Mouse (Mus musculus): ENCODE results near the gene Bax. TPM values are rescaled to one million over a fixed set of nuclear protein-coding genes. Genes with fewer than 3 reads are reported as not detected.
"Not testable (repeated sequence)": the region's sequence is repeated elsewhere in the genome, so short reads cannot be mapped to it uniquely, and the experiment has no call there.

The Bax gene
- total RNA-seq, 2 experiments from 2014 or later: 14.2 to 16.6 TPM

GRCm38 (mm10) chr7:45482166-45482565 is 15.5 kb upstream of the Bax start:
- DNase-seq (ENCODE audit: low spot score): no peak

- peak; percentile 76 for DNase-seq (ENCODE audit: low spot score)
Observed at GRCm38 (mm10) chr7:45481374-45481927, 14.8 kb upstream of the Bax start, which contains the start of gene Tulp2. Gene Tulp2 (plus strand): TSS chr7:45481877.

DNA sequence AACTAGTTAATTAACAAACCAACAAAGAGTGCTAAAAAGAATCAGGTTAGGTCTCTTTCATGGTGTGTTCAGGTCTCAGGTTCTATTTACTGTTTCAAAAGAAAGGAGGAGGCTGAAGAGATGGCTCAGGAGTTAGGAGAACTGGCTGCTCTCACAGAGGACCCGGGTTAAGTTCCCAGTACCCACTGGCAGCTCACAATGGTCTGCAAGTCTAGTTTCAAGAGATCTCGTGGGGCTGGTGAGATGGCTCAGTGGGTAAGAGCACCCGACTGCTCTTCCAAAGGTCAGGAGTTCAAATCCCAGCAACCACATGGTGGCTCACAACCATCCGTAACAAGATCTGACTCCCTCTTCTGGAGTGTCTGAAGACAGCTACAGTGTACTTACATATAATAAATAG is 13.6 kb upstream of the Bax start:
- not testable (repeated sequence) for DNase-seq (ENCODE audit: low spot score)

DNA sequence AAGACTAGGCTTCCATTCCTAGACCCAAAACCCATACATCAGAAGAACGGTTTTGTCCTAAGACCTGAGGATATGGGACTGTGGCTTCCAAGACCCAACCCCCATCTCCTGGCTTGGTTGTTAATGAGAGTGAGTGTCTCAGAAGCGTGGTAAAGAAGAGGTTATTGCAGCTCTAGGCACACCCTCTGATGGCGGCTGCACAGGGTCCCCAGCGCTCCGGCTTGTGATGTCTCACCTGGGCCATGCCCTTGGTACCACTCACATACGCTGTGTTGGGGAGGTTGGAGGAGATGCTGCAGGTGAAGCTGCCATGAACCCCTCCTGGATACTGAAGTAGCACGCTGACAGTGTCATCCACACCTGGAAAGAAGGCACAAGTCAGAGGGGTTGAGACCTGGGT is 12.1 kb upstream of the Bax start:
- DNase-seq (ENCODE audit: low spot score): no peak

GRCm38 (mm10) chr7:45477003-45477402 is 10.3 kb upstream of the Bax start:
- DNase-seq (ENCODE audit: low spot score): peak; percentile 78

GRCm38 (mm10) chr7:45476453-45476852 is 9.8 kb upstream of the Bax start:
- no peak for DNase-seq (ENCODE audit: low spot score)

DNA sequence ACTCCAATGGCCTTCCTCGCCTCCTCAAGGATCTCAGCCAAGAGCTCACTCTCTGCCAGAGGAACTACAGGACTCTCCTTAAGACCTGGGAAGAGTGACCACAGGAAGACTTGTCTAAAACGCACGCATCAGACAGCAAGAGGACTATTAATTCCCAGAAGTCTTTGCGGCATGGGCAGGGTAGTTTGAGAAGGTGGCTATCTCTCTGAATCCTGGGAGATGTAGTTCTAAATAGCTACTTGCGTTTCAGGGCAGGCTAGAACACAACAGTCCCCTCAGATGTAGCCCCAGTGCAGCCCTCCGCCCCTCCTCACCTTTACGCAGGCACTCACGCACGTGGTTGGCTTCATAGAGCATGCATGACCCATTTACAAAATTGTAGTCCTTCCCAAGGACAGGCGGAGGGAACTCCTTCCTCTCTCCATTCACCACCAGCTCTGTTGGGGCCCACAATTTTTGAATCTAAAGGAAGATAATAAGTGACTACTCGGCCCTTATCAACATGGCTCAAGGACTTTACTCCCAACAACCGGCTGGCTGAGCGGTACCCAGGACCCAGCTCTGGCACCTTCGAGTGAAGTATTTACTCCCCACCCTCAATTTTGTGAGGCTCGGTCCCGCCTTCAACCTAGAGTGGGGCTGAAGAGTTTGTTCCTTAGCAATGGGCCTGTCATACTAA is 8.7 kb upstream of the Bax start:
- peak; percentile 58 for DNase-seq (ENCODE audit: low spot score)

GRCm38 (mm10) chr7:45470869-45471268 is 4.2 kb upstream of the Bax start:
- DNase-seq (ENCODE audit: low spot score): peak; percentile 81

DNA sequence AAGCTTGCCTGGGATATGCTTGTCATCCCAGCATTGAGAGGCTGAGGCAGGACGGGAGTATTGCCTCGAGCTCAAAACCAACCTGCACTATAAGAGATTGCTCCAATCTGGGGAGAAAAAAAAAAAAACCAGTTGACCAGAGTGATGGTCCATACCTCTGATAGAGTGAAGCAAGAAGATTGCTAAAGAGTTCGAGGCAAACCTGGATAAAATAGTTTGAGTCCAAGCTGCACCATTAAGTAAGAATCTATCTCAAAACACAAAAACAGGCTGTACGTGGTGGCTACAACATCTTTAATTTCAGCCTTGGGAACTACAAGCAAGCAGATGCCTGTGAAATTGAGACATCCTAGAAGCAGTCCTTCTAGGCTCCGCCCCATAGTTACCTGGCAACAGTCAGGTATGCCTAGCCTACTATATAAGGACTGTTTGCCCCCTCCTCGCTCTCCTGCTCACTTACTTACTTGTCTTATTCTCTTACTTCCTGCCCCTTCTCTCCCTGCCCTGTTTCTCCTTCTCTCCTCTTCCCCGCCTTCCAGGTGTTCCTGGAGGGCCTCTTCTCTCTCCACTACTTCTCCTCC is 482 bp upstream of the Bax start:
- DNase-seq (ENCODE audit: low spot score): no peak

DNA sequence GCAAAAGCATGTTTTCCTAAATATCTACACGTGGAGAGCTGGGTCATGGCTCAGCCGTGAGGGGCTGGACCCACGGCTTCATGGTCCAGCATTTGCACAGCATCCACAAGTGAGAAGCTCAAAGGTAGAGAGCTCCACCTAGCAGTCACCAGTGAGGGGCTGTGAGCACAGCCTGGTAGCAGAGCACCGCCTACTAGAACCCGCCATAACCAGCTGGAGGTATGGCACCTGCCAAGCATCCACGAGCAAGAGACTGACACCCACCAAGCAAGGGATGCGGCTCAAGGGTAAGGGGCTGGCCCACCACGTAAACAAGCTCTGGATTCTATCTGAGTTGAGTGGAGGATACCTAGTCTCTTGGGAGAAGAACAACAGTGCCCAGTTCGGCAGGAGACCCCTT is 1.1 kb downstream of the Bax start:
- no peak for DNase-seq (ENCODE audit: low spot score)

DNA sequence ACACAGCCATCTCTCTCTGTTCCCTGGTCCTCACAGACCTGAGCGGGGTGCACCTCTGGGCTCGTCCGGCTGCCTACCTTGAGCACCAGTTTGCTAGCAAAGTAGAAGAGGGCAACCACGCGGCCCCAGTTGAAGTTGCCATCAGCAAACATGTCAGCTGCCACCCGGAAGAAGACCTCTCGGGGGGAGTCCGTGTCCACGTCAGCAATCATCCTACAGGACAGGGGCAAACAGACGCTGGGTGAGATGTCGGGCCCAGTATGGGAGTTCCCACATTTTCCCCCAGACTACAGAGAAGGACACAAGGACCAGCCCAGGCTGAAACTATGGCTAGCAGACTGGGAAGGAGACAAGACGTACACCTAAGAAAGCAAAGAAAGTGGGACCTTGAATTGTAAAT is 1.6 kb downstream of the Bax start:
- DNase-seq (ENCODE audit: low spot score): no peak

DNA sequence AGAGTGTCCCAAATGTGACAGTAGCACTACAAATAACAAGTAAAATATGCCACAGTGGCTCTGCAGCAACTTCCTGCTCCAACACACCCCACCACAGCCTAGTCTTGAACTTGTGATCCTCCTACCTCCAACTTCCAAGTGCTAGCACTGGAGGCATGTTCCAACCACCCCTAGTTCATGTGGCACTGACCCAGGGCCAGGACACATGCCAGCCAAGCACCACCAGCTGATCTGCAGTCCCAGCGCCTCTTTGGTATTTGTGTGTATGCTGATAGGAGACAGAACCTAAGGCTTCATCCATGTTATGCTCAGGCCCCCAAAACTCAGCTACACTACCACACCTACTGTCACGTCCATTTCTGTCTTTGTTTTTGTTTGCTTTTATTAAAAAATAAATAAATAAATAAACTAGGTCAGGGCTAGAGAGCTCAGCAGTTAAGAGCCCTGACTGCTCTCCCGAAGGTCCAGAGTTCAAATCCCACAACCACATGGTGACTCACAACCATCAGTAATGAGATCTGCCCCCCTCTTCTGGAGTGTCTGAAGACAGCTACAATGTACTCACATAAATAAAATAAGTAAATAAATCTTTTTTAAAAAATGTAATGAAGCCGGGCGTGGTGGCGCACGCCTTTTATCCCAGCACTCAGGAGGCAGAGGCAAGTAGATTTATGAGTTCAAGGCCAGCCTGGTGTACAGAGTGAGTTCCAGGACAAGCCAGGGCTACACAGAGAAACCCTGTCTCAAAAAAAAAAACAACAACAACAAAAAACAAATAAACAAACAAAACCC is 2.5 kb downstream of the Bax start:
- DNase-seq (ENCODE audit: low spot score): no peak

- not testable (repeated sequence) for DNase-seq (ENCODE audit: low spot score)
Observed at GRCm38 (mm10) chr7:45462868-45463267, 3.8 kb downstream of the Bax start.

- DNase-seq (ENCODE audit: low spot score): no peak
Observed at GRCm38 (mm10) chr7:45462325-45462724, 4.4 kb downstream of the Bax start.

DNA sequence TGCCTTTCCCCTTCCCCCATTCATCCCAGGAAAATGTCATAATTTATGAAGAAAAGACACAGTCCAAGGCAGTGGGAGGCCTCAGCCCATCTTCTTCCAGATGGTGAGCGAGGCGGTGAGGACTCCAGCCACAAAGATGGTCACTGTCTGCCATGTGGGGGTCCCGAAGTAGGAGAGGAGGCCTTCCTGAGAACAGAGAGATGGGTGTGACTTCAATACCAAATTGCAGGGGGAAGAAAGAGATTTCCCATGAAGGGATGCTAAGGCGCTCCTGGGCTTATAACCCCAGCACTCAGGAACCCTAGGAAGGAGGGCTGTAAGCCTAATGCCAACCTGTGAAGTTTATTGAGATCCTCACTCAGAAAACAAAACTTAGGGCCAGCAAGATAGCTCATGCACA is 4.9 kb downstream of the Bax start:
- DNase-seq (ENCODE audit: low spot score): no peak

- DNase-seq (ENCODE audit: low spot score): no peak
Observed at GRCm38 (mm10) chr7:45461326-45461725, 5.4 kb downstream of the Bax start.

GRCm38 (mm10) chr7:45460860-45461314 is 5.8 kb downstream of the Bax start:
- peak; percentile 66 for DNase-seq (ENCODE audit: low spot score)

DNA sequence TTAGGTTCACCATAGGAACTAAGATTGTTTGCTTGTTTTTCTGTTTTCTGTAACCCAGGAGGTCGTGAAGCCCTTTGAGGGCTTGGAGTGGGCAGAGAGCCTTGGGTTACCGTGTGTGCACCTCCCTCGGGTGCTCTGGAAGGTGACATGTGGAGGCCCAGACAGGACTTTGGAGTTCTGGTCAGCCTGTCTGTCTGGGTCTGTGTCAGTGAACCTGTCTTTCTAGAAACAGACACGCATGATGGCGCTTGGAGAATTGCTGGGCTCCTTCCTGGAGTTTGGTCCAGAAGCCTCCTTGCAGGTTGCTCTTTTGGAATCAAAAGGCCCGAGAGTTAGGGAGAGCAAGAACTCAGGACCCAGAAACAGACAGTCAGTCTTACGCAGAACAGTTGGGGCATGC is 6.3 kb downstream of the Bax start:
- no peak for DNase-seq (ENCODE audit: low spot score)

DNA sequence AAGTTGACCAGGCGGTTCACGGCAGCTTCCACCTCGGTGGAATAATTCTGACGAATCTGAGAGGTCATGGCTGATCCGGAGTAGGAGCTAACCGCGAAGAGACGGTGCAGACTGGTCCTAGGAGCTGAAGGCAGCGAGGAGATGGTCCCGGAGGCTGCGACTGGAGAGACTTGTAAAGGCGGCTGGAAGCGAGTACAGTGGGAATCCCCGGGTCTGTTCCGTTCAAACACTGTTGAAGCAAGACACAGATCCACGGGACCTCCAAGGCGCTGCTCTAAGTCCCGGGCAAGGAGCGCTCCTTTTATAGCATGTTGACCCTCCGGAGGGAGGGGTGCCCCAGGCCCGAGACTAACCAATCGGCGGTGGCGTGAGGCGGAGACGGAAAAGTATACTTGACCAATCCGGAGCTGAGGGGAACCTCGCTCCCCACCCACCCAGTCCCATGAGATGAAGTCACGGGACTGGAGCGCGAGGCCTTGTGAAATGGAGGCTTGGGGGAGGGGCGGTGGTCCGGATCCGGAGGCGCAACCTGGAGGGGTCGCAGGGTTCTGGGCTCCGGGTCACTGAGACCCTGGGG is 7.0 kb downstream of the Bax start, which contains the start of gene Ftl1:
Ftl1 (minus strand) TSS at position 321 of the 577 bp plus-strand sequence.
- DNase-seq (ENCODE audit: low spot score): peak; percentile 98

DNA sequence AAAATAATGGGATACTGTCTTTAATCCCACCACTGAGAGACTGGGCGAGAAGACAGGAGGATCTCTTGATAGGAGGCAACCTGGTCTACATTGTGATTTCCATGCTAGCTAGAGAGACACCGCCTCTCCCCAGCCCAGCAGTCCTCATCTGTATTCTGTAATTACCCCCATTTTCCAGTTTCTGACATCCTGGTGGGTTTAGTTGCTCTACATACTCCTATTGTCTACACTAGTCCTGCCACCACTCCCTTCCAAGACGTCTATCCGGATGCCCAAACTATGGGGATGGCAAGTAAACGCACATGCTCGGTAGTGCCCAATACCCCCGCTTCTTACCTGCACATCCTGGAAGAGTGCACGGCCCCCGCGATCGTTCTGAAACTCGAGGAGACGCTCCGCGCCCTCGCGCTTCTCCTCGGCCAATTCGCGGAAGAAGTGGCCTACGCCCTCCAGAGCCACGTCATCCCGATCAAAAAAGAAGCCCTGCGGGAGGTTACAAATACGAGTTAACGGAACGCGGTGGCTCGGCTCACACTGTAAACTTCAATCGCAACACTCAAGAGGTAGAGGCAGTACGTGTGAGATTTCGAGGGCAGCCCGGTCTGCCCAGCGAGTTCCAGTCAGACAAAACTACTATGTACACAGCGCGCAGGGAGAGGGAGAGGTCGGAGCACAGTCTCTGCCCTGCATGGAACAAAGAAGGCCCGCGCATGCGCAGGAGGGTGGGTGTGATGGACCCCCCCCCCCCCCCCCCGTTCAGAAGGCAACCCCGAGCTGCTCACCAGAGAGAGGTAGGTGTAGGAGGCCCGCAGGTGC is 7.7 kb downstream of the Bax start:
- peak; percentile 59 for DNase-seq (ENCODE audit: low spot score)
